Mouse (Mus musculus): Measurements from ENCODE around the gene Triobp.
A peak's percentile ranks its signal among the peaks of the same experiment; 100 is the strongest.

The Triobp gene

GRCm38 (mm10) chr15:78947657-78948056 lies at the start of gene Triobp:
Gene Triobp, plus strand, starts transcription at chr15:78947724.
- peak; percentile 77 for DNase-seq

GRCm38 (mm10) chr15:78898507-78899001 lies 49.0 kb upstream of the Triobp start:
- DNase-seq, result no peak

GRCm38 (mm10) chr15:78899409-78899739 lies 48.1 kb upstream of the Triobp start, which contains the start of gene Gm49510:
Gene Gm49510, plus strand, starts transcription at chr15:78899667.
- no peak for DNase-seq

DNA sequence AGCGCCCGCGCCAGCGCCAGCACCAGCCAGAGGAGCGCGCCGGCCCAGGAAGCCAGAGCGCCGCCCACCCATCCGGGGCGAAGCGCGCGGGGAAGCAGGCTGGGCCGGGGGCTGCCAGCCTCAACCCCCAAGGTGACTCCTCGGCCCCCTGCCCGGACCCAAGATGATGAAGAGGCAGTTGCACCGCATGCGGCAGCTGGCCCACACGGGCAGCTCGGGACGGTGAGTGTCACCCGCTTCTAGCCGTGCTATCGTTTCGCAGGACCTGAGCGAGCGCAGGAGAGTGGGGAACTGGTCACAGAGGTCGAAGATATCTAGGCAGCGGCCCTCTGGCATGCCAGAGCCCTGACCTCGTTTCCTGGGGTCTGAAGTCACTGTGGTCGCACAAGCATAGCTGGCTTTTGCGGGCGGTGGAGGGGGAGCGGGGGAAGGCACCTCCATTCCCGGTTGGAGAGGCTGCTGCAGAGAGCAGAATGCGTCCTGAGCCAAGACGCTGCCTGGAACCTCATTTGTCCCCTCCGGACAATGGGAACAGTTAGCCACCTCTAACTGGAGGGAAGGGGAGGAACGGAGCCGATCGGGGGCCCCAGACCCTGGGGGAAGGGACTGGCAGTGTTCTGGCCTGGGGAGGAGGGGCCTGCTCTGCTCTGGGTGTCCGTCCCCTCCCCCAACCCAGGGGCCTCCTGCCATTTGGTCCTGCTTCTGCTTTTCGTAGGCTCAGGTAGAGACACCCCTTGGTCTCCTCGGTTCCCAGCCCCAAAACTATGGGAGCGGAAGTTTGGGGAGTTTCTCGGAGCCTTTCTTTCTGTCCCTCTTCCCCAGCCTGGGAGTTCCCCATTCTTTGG lies 47.6 kb upstream of the Triobp start, which contains the start of gene Sh3bp1:
Gene Sh3bp1 (plus strand): TSS at position 29 of the 845 bp plus-strand sequence.
- DNase-seq, result peak; percentile 61

- no peak for DNase-seq
These were observed 46.7 kb upstream of the Triobp start for GRCm38 (mm10) chr15:78900585-78901421.

DNA sequence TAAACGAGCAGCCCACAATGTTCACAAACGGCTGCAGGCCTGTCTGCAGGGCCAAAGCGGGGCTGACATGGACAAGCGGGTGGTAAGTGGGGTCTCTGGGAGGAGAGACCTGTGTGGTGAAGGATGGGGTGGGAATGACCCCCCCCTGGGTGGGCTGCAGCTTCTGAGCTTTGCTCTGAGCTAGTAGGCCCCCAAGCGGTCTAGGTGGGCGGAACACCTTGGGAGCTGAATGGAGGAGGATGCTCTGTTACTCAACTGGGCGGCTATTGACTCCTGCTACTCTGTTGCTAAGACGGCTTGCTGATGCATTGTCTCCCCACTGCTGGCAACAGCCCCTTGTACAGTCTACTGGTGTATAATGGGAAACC lies 46.1 kb upstream of the Triobp start:
- DNase-seq, result no peak

DNA sequence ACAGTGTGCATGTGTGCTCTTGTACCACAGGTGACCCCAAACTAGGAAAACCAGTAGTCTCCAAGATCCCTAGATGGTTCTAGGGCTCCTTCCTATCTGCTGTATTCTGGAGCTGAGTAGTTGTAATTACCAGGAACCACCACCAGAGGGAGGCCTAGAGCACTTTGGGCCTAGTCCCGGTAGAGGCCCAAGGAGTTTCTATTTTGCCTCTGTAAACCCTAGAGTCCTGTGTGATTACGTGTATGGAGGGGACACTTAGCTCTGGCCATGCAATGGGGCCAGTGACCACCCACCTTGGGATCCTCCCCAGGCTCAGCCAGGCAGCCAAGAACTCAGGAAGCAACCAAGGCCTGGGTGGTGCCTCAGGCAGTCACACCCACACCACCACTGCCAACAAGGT lies 44.3 kb upstream of the Triobp start:
- peak; percentile 84 for DNase-seq

DNA sequence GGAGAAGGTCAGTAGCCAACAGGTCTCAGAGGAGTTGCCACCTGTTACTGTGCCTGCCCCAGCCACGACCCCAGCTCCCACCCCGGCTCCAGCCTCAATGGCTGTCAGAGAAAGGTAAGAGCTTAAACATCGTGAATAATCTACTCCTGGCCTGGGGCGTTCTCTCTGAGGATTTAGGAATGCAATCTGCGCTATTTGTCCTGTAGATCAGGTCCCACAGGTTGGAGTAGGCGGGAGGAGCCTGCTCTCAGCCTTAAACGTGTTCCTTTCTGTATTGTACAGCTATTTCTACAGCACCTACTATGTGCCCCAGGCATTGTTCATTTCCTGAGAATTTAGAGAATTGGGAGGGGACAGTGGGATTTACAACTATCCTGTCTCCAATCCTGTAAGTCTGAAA lies 39.1 kb upstream of the Triobp start:
- no peak for DNase-seq

GRCm38 (mm10) chr15:78908982-78909381 lies 38.5 kb upstream of the Triobp start:
- DNase-seq, result no peak

DNA sequence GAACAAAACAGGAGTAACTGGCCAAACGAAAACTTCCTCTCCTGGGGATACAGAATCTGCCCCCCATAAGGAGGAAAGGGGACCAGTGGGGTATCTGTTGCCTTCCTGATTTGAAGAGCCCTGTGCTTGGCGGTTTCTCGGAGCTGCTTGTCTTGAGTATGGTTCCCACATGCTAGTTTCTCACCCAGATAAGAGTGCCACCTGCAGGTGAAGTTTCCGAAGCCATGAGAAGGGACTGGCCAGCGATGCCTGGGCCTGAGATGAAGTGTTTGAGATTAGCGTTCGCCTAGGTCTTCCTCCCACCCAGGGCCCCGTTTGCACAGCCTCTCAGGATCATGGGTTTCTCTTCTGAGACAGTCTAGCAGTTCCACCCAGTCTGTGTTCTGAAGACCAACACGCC lies 35.5 kb upstream of the Triobp start:
- no peak for DNase-seq

DNA sequence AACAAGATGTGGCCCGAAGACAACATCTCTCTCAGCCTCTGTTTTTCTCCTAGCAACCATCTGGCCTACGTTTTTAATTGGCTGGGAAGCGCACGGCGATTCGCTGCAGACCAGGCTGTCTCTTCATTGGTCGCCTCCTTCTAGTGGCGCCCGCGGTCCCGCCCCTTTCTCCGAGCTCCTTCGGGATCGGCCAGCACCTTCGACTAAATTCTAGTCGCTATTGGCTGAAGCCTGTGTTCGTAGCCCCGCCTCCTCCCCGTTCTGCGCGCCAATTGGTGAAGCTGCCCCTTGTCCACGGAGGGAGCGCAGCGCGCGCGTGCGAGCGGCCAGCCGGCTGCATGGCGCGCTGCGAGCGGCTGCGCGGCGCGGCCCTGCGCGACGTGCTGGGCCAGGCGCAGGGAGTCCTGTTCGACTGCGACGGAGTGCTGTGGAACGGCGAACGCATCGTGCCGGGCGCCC lies 33.9 kb upstream of the Triobp start, which contains the start of gene Pdxp:
Gene Pdxp (plus strand): TSS at position 288 of the 459 bp plus-strand sequence.
- DNase-seq, result peak; percentile 96

DNA sequence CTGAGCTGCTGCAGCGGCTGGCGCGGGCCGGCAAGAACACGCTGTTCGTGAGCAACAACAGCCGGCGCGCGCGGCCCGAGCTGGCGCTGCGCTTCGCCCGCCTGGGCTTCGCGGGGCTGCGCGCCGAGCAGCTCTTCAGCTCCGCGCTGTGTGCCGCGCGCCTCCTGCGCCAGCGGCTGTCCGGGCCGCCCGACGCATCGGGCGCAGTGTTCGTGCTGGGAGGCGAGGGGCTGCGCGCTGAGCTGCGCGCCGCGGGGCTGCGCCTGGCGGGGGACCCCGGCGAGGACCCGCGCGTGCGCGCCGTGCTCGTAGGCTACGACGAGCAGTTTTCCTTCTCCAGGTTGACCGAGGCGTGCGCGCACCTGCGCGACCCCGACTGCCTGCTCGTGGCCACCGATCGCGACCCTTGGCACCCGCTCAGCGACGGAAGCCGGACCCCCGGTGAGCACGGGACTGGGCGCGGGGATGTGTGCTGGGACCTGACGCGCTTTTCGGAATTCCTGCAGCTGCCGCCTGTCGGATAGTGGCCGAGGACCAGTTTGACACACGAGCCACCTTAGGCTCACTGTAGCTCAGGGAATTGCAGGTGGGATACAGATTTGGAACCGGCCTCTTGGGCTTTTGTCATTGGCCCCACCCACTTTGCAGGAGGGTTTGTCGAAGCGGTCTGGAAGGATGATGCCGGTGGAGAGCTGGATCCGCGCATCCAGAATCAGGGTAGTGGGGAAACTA lies 33.3 kb upstream of the Triobp start:
- DNase-seq, result peak; percentile 73

DNA sequence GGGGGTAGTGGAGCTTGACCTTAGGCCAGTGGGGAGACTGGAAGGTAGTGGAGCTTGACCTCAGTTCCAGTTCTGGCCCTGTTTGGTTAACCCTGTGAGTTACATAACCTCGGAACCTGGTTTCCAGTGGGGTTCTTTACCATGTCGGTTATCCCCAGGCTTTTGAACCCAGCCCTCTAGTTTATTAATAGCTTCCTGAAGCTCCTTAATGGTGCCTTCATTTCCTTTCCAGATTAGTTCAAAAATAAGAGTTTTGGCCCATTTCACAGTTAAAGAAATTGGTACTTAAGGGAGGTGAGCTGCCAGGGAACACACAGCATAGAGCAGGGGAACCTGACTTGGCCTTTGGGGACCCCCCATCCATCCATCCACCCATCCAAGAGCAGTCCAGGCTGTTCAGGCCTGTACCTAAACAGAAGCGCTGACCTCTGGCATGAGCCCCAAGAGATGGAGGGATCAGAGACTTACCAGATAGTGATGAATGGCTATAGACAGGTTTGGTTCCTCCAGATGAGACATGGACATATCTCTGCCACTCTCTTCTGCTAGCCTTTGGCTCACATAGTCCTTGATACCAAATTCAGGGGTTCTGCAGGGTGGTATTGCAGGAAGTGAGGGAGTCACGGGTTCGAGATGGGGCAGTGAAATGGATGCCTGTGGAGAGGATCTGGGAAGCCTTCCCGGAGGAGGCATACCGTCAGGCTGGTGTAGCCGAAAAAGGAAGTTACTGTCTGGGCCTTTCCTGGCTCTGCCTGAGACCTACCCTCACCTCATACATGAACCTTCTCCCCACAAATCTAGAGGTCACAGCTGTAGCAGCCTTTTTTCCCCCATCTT lies 32.5 kb upstream of the Triobp start:
- DNase-seq, result no peak

DNA sequence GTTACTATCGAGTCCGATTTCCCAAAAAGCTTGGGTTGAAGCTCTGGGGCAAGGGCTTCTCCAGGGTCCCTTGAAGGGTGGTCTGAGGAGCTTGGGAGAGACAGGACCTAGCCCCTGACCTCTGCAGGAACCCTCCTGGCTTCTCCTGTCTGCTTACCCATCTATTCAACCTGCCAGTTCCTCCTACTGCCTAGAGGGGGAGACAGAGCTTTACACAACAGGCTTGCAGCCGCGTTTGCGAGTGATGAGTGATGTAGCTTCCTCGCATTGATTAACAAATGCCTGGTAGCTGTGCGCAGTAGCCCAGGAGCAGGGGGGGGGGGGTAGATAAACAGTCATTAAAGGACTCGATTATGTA lies 31.9 kb upstream of the Triobp start:
- peak; percentile 59 for DNase-seq

- DNase-seq, result peak; percentile 56
These were observed 31.3 kb upstream of the Triobp start for GRCm38 (mm10) chr15:78916052-78916826.

GRCm38 (mm10) chr15:78918126-78918525 lies 29.4 kb upstream of the Triobp start:
- no peak for DNase-seq

- DNase-seq, result no peak
These were observed 27.6 kb upstream of the Triobp start for GRCm38 (mm10) chr15:78919914-78920313.

DNA sequence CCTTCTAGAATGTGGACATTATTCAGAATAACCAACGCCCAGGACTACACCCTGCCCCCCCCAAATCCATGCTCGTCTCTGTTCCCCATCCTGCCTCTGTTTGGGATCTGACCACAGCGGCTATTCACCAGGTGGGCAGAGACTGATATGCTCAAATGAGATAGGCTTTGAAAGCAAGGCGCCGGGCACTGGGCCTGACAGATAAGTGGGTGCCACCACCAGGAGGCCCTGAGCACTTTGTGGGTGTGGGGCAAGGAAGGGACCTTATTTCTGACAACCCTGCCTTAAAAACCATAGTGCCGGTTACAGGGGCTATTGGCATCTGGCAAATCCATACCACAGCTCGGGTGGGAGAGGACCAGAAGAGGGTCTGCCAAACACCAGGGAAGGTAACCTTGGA lies 24.8 kb upstream of the Triobp start:
- DNase-seq, result no peak

GRCm38 (mm10) chr15:78923585-78923984 lies 23.9 kb upstream of the Triobp start:
- no peak for DNase-seq

GRCm38 (mm10) chr15:78925129-78925528 lies 22.4 kb upstream of the Triobp start:
- no peak for DNase-seq

All from right cerebral cortex, postnatal 4 days (tissue).